Mouse (Mus musculus) hematopoietic multipotent progenitor cell, adult 10-12 weeks (in vitro differentiated cells): ENCODE data around the gene Rab21. TPM values are rescaled to one million over a fixed set of nuclear protein-coding genes. Genes with fewer than 3 reads are reported as not detected.

Experiments used
- polyA plus RNA-seq: library from polyadenylated mRNA; stranded (reverse); fragments of >175 nt; gene quantifications from 2 replicates; pipeline ENCODE4 v1.2.3, GENCODE M21; 2012; ENCODE audit warnings: low replicate concordance

The Rab21 gene
- 46.4 and 107 TPM in 2 replicates for polyA plus RNA-seq

GRCm38 (mm10) chr10:115315473-115316171 is at the start of gene Rab21:
Gene Rab21 (minus strand): TSS chr10:115315594.

GRCm38 (mm10) chr10:115361840-115362622 is 46.6 kb upstream of the Rab21 start, which contains the start of gene Tmem19:
Gene Tmem19 (minus strand): TSS chr10:115362501.

GRCm38 (mm10) chr10:115251088-115251934 is 64.1 kb downstream of the Rab21 start, which contains the start of gene Tbc1d15:
Gene Tbc1d15 (minus strand): TSS chr10:115251467.

Other genes with a start within 250 kb of the Rab21 start
- gene Tph2, start 130.6 kb downstream of the Rab21 start, polyA plus RNA-seq: not detected in 2 replicates
- 3.4 and 4.8 TPM in 2 replicates for gene Tbc1d15, start 64.1 kb downstream of the Rab21 start, polyA plus RNA-seq
- 2.5 and 7.8 TPM in 2 replicates for gene Tmem19, start 46.9 kb upstream of the Rab21 start, polyA plus RNA-seq
- gene Thap2, start 68.8 kb upstream of the Rab21 start, polyA plus RNA-seq: 8.6 and 15.8 TPM in 2 replicates
- gene Zfc3h1, start 69.4 kb upstream of the Rab21 start, polyA plus RNA-seq: 11.0 and 19.8 TPM in 2 replicates